Mouse (Mus musculus) CD4-positive, CD25-positive, alpha-beta regulatory T cell, adult 4 months (primary cell): ENCODE measurements around the gene Gm9913. TPM values are rescaled to one million over a fixed set of nuclear protein-coding genes. Genes with fewer than 3 reads are reported as not detected.

Experiments
- ATAC-seq: one replicate; pipeline ENCODE4 v1.8.0; 2017
- polyA plus RNA-seq, 2 experiments: library from polyadenylated mRNA; unstranded; fragments of 100-300 nt; shearing (Covaris generic); gene quantifications; one replicate each; pipeline ENCODE4 v1.2.1; 2017

Gm9913 gene
- polyA plus RNA-seq, 2 experiments from 2014 or later = not detected

DNA sequence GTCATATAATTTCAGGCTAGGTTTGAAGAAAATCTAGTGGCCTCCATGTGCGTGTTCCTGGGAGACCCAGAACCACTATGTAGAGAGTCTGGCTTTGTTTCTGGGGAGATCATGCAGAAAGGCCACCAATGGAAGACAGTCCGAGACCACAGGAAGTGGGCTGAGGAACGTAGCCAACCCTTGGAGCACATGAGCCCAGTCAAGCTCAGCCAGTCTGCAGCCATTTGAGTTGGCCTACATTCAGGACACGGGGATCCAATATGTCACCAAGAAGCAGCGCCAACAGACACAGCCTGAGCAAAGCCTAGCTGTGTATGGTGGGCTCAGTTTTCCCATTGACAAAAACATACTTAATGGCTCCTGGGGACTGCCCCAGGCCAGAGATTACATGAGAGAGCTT, 8.2 kb upstream of the Gm9913 start:
- ATAC-seq = no peak

DNA sequence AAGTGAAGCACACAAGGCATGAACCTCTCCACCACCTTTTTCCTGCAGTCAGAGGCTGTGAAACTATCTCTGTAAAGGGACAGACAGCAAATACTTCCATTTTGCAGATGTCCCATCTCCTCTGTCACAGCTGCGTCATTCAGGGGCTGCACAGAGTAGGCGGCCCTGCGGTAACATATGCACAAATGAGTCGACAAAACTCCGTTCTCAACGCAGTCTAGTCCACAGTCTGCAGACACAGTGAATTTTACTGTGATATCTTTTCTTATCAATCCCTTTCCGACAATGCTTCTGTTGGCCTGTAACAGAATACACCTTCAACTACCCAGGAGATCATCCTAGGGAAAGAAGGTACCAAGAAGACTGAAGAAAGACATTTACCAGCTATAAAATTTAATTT, 6.7 kb upstream of the Gm9913 start:
- ATAC-seq = no peak

DNA sequence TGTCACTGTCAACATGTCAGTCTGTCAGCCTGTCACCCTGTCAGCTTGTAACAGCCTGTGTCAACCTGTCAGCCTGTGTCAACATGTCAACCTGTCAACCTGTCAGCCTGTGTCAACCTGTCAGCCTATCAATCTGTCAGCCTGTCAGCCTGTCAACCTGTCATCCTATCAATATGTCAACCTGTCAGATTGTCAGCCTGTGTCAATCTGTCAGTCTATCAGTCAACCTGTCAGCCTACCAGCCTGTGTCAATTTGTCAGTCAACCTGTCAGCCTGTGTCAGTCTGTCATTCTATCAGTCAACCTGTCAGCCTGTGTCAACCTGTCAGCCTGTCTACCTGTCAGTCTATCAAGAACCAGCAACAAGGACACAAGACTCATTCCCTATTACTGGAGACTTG, 3.4 kb upstream of the Gm9913 start:
- no peak for ATAC-seq

DNA sequence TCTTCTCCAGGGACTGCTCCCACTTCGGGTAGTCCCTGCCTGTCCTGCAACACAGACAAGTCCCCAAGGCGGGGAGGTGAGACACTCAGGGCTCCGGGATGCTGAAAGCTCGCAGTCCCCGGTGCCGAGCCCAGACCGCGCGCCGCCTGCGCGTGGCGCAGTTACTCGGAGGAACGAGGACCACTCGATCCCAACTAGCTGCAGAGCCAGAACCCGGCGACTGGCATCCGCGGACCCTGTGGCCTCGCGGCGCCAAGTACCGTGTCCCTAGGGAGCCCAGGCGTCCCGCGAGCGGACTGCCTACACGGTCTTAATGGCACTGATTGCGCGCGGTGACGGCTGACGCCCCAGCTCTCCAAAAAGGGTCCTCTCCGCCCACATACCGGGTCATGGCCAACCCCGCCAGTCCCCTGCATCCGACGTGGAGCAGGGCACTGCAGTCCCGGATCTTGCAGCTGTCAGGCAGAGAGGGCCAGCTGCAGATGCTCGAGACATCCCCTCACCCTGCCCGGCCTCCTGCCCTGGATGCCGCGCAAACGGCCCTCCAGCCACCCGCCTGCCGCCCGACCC, 942 bp downstream of the Gm9913 start:
- ATAC-seq = no peak

DNA sequence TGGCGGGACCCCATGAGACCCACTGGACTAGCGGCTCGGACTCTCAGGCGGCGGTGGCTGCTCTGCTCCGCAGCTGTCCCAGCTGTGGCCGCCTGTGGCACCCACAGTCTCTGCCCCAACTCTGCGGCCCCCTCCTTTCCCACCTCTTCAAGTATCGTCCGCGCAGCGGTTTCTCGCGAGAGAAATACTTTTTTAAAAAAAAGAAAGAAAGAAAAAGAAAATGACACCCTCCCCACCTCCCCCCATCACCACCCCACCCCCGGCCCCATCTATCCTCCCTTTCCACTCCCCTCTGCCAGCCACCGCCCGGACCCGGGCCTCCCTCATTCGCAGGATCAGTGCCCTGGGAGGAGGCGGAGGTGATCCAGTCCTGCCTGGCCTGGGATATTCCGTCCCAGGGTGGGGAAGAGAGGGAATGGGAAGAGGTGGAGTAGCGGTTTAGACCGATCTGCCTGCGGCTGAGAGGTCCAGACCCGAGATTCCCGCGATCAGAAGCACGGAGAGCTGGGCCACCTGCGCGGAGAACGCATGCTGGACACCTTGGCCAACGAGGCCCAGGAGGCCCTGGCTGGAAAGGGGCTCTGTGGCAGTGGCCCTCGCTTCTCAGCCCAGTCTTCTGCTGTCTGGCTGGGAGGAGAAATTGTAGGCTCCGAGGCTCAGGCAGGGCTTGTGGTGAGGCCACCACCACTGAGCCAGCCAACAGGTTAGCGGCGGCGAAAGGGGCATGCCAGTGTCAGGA, 1.6 kb downstream of the Gm9913 start:
- ATAC-seq = no peak

DNA sequence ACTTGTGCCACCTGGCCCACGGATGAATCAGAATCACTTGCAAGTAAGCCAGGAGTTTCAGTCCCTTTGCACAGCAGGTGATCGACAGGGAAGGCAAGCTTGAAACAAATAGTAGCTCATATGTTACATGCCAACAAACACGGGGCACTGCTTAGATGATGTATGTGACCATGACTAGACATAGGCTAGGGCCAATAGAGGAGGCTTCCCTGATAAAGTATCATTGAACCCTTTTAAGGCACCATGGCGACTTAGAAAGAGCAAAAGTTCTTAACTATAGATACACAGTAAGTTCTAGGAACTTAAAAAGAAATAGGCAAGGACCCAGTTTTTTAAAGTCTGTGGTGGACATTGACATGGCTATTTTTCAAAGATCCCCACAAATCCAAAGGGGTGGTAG, 3.0 kb downstream of the Gm9913 start, which contains the start of gene Fbn1:
Gene Fbn1 (minus strand): TSS at position 101 of the 400 bp plus-strand sequence.
- ATAC-seq = no peak

DNA sequence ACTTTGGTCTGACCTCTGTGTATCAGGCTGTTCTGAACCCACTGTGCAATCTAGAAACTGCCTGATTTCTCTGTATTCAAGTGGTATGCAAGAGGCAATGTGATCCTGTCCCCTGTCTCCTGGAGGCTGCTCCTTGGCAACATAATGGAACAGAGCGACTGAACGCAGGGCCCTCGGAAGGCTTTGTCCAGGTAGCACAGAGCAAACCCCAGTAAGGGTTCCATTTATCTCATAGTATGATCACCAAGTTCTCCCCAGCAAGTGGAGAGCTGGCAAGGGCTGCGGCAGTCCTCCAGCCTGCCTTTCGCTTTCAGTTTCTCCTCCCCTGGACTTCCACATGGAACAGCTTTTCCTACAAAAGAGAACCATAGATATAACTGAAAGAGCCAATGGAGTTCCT, 3.5 kb downstream of the Gm9913 start:
- ATAC-seq = no peak

DNA sequence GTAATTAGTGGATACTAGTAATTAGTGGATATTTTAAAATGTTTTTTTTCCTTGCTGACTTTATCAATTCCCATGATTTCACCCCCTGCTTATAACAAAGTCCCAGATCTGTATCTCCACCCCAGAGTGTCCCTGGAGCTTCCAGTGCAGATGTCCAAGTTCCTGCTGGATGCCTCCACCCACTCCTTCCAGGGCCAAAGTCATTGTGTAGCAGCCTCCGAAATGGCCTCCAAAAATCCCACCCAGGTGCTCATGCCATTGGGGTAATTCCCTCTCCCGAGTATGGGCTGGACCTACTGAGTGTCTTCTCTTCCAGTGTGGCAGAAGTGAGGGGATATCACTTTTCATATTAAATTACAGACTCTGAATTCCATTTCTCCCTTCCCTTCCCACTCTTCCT, 5.9 kb downstream of the Gm9913 start:
- ATAC-seq = no peak

DNA sequence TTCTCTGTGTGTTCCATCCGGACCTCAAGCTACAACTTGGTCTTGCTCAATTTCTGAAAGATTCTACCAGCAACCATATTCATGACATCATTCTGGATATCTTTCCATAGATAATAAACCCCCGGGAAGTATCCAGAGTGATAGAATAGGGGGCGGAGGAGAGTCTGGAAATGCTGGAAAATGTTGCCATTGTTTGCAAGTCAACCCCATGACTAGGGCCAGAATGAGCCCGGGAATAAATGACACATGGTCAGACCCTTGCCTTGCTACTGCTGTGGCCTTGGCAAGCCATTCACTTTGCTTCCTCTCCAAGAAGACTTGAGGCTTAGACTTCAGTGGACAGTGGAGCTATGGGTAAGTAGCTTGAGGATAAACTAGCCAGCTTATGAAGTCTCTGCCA, 7.0 kb downstream of the Gm9913 start:
- no peak for ATAC-seq

DNA sequence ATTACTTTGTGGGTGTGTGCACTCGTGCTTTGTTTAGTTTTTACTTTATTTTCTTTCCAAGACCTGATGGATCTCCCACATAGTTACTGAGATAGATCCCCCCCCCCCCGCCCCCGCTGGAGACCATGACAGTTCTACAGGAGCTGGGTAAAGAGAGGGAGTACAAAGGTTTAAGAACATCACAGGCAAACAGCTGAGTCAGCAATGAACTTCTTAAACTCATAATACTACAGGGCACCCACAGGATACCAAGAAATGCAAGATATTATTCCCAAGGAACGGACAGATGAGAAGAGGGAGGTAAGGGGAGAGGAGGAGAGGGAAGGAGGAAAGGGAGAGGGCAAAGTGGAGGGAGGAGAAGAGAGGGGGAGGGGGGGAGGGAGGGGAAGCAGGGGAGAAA, 7.7 kb downstream of the Gm9913 start:
- no peak for ATAC-seq

DNA sequence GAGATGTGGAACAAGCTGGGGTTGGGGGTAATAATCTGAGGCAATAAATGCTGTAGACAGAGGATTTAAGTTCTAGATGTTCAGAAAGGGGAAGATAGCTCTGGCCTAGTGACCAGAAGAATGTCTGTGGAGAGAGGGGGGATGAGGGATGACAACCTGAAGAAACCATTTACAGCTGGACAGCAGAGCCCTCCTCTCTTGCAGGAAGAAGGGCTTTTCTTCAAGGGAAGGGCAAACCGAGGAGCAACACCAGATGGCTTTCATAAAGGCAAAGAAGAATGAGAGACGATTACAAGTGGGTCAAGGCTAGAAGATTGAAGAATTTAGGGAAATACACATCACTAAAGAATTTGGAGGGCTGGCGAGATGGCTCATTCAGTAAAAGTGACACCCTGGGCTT, 9.5 kb downstream of the Gm9913 start:
- ATAC-seq = no peak

DNA sequence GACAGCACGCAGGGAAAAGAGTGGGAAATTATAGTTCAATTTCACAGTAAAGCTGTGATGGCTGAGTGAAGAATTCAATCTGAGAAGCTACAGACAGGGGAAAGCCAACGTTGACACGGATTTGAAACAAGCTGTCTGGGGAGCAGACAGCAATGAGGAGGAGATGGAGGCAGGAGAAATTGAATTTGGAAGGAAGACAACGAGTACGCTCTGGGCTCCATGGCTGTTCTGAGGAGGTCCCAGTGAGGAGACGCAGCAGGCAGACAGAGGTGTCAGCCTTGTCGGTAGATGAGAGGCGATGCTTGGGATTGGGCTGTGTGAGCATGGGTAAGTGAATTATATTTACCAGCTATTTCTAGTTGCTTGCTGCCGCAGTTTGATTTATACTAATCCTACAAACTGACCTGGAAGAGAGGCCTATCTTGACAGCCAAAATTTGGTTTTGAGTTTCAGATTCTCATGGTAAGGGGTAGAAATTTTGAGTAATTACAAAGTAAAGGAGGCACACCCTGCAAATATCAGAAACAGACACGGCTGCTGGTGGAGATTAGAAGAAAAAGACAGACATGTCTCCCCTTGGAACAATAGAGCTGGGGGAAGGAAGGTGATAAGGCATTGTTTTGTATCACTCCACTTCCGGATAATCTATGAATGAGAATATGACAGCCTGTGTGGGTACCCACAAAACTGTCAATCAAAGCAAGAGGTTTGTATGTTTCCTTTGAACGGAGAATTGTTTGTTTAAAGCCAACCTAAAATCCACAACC, 10.6 kb downstream of the Gm9913 start:
- no peak for ATAC-seq

DNA sequence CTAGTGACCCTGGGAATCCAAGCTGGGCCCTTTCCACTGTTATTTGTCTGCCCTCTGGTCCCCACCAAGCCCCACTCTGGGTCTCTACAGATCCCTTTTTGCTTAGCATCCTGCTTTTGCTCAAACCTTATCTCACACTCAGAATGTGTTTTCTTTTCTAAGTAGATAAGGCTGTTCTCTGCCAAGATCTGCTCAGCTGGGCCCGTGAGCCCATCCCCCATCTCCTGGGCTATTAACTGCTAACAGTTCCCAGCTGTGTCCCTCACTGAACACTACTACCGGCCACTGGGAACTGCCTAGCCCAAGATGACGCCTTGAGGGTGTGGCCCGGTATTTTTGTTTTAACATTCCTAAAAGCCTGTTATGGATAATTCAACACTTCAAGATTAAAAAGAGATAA, 11.7 kb downstream of the Gm9913 start:
- no peak for ATAC-seq

DNA sequence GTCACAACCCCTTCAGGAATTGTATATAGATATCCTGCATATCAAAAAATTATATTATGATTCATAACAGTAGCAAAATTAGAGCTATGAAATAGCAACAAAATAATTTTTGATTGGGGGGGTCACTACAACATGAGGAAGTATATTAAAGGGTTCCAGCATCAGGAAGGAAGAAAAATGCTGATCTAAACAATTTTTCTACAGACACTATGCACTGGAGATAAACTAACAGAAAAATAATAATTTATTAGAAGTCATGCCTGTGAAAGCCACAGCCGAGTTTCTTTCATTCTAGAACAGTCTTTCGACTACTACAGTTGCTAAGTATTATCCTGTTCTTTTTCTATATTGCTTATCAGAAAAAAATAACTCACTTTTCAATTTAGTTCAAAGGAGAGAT, 20.6 kb downstream of the Gm9913 start:
- no peak for ATAC-seq

DNA sequence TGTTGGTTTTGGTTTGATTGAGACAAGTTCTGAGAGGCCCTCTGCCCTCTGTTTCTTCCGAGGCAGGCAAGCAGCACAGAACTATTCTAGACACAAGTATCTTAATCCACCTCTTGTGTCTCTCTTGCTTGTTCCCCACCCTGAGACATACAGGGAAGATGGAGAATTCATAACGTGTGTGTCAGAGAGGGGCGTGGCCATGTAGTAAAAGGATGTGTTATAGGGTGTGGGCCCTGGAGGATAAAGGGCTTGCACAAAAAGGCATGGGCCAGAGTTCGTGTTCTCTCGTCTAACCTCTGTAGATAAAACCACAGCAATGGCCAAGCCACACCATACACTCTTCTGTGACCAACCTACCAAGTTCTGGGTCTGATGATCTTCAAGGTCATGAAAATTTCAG, 21.7 kb downstream of the Gm9913 start:
- no peak for ATAC-seq

DNA sequence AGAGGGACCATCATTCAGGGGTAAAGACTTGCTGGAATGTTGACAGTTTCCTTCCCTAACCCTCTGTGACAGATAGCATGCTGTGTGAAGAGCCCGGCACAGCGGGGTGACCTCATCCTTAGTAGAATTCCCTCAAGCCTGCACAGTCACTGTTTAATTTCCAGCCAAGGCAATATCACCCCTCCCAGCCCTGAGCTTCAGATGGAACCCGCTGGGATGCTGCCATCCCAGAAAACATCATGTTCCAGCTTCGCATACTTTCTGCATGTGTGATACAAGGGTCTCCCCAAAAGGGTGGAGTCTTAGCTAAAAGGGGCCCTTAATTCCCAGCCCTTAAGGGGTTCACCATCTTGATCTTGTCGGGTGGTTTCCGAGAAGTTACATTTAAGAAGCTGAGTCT, 25.8 kb downstream of the Gm9913 start:
- no peak for ATAC-seq

DNA sequence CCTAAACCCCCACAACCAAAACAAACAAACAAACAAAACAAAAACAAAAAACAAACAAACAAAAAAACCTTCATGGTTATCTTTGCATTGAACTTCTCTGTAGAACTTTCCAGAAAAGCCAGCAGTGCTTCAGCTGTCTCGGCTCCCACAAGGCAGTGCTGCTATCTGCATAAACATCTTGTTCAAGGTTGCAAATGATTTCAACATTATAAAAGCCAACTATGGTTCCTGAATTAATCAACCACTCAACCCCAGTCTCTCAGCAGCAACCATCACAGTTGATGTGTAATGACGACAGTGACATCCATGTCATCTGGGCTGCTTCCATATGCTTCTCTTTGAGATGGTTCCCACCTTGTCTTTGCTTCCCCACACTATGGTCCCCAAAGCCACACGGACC, 34.8 kb downstream of the Gm9913 start:
- no peak for ATAC-seq

DNA sequence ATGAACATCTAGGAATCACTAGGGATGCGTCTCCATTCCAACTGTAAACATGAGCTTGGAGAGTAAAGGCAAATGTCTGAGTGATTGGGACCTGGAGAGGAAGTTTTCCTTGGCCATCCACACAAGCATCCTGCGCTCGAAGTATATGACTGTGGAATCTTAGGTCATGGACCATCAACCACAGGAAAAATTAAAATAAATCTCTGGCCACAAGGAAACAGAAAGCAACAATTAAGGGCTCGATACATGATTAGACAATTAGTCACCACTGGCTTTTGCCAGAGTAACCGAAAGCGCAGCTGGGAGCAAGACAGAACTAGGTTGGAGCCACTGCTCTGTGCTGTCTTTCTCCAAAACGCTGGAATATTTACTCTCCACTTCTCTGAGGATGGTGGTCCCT, 35.7 kb downstream of the Gm9913 start:
- no peak for ATAC-seq

DNA sequence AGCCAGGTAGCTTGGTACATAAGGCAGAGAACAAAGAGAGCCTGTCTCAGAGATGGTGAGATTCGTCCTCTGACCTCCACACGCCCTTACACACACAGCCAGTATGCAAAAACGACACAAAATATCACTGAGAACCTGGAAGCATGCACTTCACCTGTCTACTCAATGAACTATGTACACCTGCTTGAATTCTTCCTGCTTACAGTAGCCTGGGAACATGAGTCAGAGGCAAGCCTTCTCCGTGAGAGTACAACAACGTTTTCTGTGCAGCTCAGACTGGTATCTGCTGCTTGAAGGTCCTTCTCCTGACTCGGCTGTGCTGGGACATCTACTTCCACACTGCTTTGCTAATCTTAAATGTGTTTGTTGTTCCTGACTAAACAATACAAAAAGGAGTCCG, 36.6 kb downstream of the Gm9913 start:
- ATAC-seq = no peak

DNA sequence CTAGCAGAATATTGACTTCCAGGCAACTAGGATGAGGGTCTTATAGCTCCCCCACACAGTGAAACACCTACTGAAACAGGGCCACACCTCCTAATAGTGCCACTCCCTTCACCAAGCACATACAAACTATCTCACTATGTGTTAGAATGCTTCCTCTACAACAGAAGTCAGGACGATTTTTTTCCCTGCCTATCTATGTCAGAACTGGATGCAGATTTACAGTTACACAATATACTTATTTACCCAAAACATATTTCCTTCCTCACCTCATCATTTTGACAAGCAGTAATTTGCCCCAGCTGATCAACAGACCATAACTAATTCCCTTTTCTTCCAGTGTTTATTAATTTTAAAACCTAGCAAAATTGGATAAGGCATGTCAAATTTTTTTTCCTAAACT, 38.8 kb downstream of the Gm9913 start:
- ATAC-seq = no peak

DNA sequence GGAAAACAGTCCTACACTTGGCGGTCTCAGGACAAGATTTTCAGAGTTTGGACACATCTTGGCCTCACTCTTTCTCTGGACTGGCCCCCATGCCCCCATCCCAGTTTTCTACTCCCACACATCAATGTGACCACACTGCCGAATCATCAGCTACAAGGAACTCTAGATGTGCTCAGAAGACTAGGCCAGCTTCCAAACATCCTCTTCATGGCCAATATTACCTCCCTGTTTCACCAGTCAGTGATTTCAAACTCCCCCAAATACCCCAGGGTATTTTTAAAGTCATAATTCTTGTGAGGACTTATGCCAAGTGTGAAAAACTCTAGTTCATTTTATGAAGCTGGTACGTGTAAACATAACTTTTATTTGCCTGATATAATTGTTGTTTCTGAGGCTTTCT, 40.1 kb downstream of the Gm9913 start:
- ATAC-seq = no peak

DNA sequence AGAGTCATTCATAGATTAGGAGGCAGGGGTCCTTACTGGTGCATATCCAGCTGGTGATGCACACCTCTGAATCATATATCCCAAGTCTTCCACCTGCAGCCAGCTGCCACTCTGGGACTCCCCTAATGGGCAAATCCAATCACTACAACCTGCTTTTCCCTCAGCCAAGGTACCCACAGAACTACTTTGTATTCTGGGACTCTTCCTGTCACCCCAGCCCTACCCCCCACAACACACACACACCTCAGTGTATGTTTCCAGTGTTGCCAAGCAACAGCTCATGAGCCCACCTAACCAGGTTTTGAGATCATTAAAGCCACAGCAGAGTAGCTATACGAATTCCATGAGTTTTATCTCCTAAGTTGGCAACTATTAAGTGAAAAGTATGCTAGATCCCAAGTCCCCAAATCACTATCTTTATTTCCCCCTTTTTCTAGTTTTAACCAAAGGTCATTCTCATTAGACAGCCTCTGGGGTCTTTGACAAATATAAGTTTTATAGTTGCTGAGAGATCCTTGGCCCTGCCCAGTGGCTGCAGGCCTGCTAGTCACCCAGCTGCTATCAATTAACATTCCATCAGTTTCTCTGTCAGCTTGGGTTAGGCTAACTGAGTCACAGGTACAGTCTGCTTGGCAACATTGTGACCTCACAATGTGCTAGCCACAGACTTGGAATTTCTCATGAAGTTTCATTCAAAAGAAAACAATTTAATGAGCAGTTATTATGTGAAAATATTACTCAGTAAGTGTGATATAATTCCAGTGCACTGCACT, 44.1 kb downstream of the Gm9913 start:
- no peak for ATAC-seq

DNA sequence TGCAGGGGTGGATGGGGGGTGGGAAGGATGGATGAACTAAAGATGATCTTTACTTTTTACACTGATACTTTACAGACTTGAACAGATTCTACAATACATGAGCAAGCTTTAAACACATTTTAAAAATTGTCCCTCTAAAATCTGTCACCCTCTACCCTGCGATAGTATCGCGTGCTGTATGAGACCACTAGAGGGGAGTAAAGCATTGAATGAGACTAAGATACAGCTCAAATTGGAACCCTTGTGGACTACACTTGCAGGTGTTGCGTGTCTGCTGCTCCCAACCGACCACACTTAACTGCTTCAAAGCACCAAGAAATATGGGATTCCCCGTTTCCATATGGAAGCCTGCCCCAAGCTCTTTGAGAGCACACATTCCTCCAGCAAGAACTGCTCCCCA, 50.9 kb downstream of the Gm9913 start:
- ATAC-seq = no peak
